Mouse (Mus musculus) bone marrow macrophage, adult 2 months (primary cell): ENCODE measurements around the gene Tyrp1.

Experiments used
- CTCF ChIP-seq: IDR thresholded peaks from 2 replicates; pipeline ENCODE4 v1.5.1; 2012; ENCODE audit warnings: low read depth, mild to moderate bottlenecking, low read length, moderate library complexity
- POLR2A ChIP-seq: IDR thresholded peaks from 2 replicates; pipeline ENCODE4 v1.6.1; 2012; ENCODE audit warnings: mild to moderate bottlenecking, low read depth, low read length, borderline replicate concordance

DNA sequence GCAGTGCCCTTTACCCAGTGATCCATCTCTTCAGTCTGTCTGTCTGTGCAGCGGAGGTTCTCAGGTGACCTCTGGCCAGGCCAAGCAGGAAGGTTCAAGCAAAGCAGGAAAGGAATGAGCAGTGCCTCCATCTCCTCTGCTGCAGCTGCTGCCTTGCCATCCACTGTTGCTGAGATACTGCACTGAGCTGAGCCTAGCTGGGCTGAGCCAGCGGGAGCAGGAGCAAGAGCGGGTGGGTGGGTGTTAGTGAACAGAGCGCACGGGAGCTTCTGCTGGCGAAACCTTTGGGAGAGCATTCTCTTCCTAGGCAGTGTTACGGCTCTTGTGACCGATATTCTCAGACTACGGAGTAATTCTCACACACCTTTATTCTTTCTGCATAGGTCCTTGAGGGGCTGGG lies 21.6 kb downstream of the Tyrp1 start:
- no peak for TF ChIP-seq CTCF
- TF ChIP-seq POLR2A: no peak
